Mouse (Mus musculus): ENCODE data around the gene Gm43191. TPM values are rescaled to one million over a fixed set of nuclear protein-coding genes. Genes with fewer than 3 reads are reported as not detected.

The Gm43191 gene
- polyA plus RNA-seq, 1 experiment: not detected

GRCm38 (mm10) chr3:116640024-116640423 is 41.0 kb downstream of the Gm43191 start:
- no peak for DNase-seq
- no peaks in the 10 kb centered on the region for H3K4me1 ChIP-seq (ENCODE audit: control insufficient read depth, insufficient read depth, low read length)

DNA sequence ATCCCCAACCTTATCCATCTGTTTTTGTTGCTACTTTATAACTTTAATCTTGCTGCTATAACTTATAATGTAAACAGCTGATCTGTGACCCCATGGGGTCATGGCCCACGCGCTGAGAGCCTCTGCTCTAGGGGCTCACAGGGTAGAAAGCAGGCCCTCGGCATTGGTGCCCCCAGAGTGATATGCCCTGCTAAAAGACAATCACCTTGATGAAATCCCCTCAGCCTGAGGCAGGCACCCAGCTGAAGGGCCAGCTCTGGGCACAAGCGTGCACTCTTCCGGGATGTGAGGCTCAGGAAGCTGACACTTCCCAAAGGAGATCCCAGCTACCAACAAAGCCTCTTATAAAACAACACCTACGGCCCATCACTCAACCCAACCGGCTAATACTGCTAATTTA is 42.5 kb downstream of the Gm43191 start:
- no peak for TF ChIP-seq POLR2A (IDR thresholded peaks at IDR 0.05; ENCODE audit: low read depth, low read length)
- TF ChIP-seq CTCF (conservative IDR thresholded peaks at IDR 0.05; ENCODE audit: insufficient read depth, insufficient read length, low read depth, low read length): no peak

More at GRCm38 (mm10) chr3:116640024-116640423, 41.0 kb downstream of the Gm43191 start:
- Histone ChIP-seq H3K27ac (ENCODE audit: insufficient read depth, low read depth, low read length) (no peak overlapping the region), H3K27me3 (replicated peaks; ENCODE audit: control insufficient read depth, insufficient read depth, low read length) (no peaks in the 10 kb centered on the region), H3K36me3 (ENCODE audit: control insufficient read depth, insufficient read depth, low read length) (peaks cover 8% of the 10 kb centered on the region), H3K4me3 (ENCODE audit: insufficient read depth, low read depth, low read length) (no peak overlapping the region)
- WGBS: 82% methylated on average over 1 of the region's 1 CpGs
- TF ChIP-seq CTCF (conservative IDR thresholded peaks at IDR 0.05; ENCODE audit: insufficient read depth, insufficient read length, low read depth, low read length) (no peak), POLR2A (IDR thresholded peaks at IDR 0.05; ENCODE audit: low read depth, low read length) (no peak)

DNA sequence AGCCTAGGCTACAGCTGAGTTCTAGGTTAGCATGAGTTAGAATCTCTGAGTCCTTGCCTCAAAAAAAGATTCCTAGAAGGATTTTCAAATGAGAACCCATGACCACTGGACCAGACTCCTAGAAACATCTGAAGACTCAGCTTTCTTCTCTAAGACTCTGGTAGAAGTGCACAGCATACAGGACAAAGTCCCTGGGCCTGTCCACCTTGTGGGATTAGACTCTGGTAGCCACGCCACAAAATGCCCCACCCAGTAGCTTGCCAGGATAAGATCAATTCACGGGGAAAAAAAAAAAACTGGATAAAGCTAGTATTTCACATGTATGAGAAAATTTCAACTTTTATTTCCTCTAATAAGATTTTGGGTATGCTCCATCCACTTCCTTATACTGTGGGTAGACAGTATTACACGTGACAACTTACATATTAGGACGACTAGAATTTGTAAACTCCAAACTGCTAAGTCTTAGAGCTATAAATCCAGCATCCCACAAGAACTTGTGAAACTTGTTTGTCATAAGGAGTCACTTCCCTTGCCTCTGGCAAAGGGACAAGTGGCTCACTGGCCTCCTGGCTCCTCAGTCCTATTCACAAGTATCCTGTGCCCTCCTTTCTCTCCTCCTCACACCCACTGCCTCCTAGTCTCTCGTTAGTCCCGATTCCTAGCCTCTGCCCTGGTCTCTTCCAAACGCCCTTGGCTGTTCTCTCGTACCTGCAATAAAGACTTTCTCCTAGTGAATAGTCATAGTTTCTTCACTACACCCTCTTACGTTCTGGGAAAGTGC is 43.2 kb downstream of the Gm43191 start:
- no peak overlapping the region for H3K27ac ChIP-seq (ENCODE audit: insufficient read depth, low read depth, low read length)

More for the DNA sequence above, 42.5 kb downstream of the Gm43191 start:
- Histone ChIP-seq H3K27ac (ENCODE audit: insufficient read depth, low read depth, low read length) (no peak overlapping the region), H3K4me1 (ENCODE audit: control insufficient read depth, insufficient read depth, low read length) (no peaks in the 10 kb centered on the region), H3K27me3 (replicated peaks; ENCODE audit: control insufficient read depth, insufficient read depth, low read length) (no peaks in the 10 kb centered on the region), H3K4me3 (ENCODE audit: insufficient read depth, low read depth, low read length) (no peak overlapping the region), H3K36me3 (ENCODE audit: control insufficient read depth, insufficient read depth, low read length) (peaks cover 7% of the 10 kb centered on the region)
- 68% methylated on average over 7 of the region's 7 CpGs for WGBS
- no peak for DNase-seq

DNA sequence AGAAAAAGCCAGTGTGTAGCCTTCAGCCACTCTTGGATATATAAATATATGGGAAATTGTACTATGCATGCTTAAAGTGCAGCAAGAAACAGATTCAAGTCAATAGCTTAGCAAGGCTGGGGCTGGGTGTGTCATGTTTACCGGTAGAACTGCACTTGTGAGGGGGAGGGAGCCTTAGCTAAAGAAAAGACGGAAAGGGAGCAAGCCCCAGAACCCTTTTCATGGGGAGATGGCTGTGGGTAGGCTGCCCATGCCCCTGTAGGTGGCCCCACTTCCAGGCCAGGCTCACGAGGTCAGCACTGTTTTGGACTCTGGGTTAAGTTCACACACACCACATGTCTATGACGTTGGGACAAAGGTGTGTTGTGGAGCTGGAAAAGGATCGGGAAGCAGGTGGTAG is 45.3 kb downstream of the Gm43191 start:
- Histone ChIP-seq H3K27ac (ENCODE audit: insufficient read depth, low read depth, low read length) (no peak overlapping the region), H3K27me3 (replicated peaks; ENCODE audit: control insufficient read depth, insufficient read depth, low read length) (no peaks in the 10 kb centered on the region), H3K36me3 (ENCODE audit: control insufficient read depth, insufficient read depth, low read length) (peaks cover 7% of the 10 kb centered on the region), H3K4me3 (ENCODE audit: insufficient read depth, low read depth, low read length) (no peak overlapping the region), H3K4me1 (ENCODE audit: control insufficient read depth, insufficient read depth, low read length) (no peaks in the 10 kb centered on the region)
- WGBS: 64% methylated on average over 5 of the region's 5 CpGs
- DNase-seq: no peak
- TF ChIP-seq POLR2A (IDR thresholded peaks at IDR 0.05; ENCODE audit: low read depth, low read length) (no peak), CTCF (conservative IDR thresholded peaks at IDR 0.05; ENCODE audit: insufficient read depth, insufficient read length, low read depth, low read length) (no peak)

More for the DNA sequence above, 43.2 kb downstream of the Gm43191 start:
- TF ChIP-seq CTCF (conservative IDR thresholded peaks at IDR 0.05; ENCODE audit: insufficient read depth, insufficient read length, low read depth, low read length) (no peak), POLR2A (IDR thresholded peaks at IDR 0.05; ENCODE audit: low read depth, low read length) (no peak)
- H3K27me3 ChIP-seq (replicated peaks; ENCODE audit: control insufficient read depth, insufficient read depth, low read length): no peaks in the 10 kb centered on the region
- no peaks in the 10 kb centered on the region for H3K4me1 ChIP-seq (ENCODE audit: control insufficient read depth, insufficient read depth, low read length)
- WGBS: 74% methylated on average over 9 of the region's 9 CpGs
- peaks cover 8% of the 10 kb centered on the region for H3K36me3 ChIP-seq (ENCODE audit: control insufficient read depth, insufficient read depth, low read length)
- no peak overlapping the region for H3K4me3 ChIP-seq (ENCODE audit: insufficient read depth, low read depth, low read length)
- DNase-seq: peak; percentile 19

GRCm38 (mm10) chr3:116634853-116635252 is 46.2 kb downstream of the Gm43191 start:
- H3K27ac ChIP-seq (ENCODE audit: insufficient read depth, low read depth, low read length): no peak overlapping the region
- WGBS: 86% methylated on average over 8 of the region's 8 CpGs

GRCm38 (mm10) chr3:116634091-116634490 is 47.0 kb downstream of the Gm43191 start:
- H3K36me3 ChIP-seq (ENCODE audit: control insufficient read depth, insufficient read depth, low read length): peaks cover 5% of the 10 kb centered on the region; the same call in 1 of the 2 replicates
- no peak for DNase-seq

More at GRCm38 (mm10) chr3:116634853-116635252, 46.2 kb downstream of the Gm43191 start:
- DNase-seq: no peak
- H3K27me3 ChIP-seq (replicated peaks; ENCODE audit: control insufficient read depth, insufficient read depth, low read length): no peaks in the 10 kb centered on the region
- no peaks in the 10 kb centered on the region for H3K4me1 ChIP-seq (ENCODE audit: control insufficient read depth, insufficient read depth, low read length)
- H3K36me3 ChIP-seq (ENCODE audit: control insufficient read depth, insufficient read depth, low read length): peaks cover 5% of the 10 kb centered on the region; the same call in 1 of the 2 replicates
- no peak overlapping the region for H3K4me3 ChIP-seq (ENCODE audit: insufficient read depth, low read depth, low read length)
- TF ChIP-seq CTCF (conservative IDR thresholded peaks at IDR 0.05; ENCODE audit: insufficient read depth, insufficient read length, low read depth, low read length): no peak
- no peak for TF ChIP-seq POLR2A (IDR thresholded peaks at IDR 0.05; ENCODE audit: low read depth, low read length)

DNA sequence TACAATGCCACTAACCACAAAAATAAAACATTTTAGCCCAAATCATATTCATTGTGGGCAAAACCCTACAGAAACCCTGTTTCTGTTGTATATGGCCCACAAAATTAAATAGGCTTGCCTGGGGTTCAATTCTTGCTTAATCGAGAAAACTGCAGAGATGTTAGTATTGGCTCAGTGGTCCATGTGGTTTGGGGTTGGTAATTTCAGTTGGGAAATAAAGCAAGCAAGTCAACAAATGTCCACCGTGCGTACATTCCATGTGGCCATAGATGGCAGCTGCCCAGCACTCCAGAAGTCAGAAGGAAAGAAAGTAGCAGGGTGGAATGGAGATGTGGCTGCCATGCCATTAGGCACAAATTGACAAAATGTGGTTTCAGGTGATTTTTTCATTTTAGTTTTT is 48.1 kb downstream of the Gm43191 start:
- no peak for TF ChIP-seq CTCF (conservative IDR thresholded peaks at IDR 0.05; ENCODE audit: insufficient read depth, insufficient read length, low read depth, low read length)
- no peak for TF ChIP-seq POLR2A (IDR thresholded peaks at IDR 0.05; ENCODE audit: low read depth, low read length)
- peaks cover 5% of the 10 kb centered on the region; the same call in 1 of the 2 replicates for H3K36me3 ChIP-seq (ENCODE audit: control insufficient read depth, insufficient read depth, low read length)
- DNase-seq: no peak
- no peak overlapping the region for H3K27ac ChIP-seq (ENCODE audit: insufficient read depth, low read depth, low read length)
- H3K27me3 ChIP-seq (replicated peaks; ENCODE audit: control insufficient read depth, insufficient read depth, low read length): no peaks in the 10 kb centered on the region
- no peak overlapping the region for H3K4me3 ChIP-seq (ENCODE audit: insufficient read depth, low read depth, low read length)
- WGBS: 81% methylated on average over 3 of the region's 3 CpGs
- no peaks in the 10 kb centered on the region for H3K4me1 ChIP-seq (ENCODE audit: control insufficient read depth, insufficient read depth, low read length)

More at GRCm38 (mm10) chr3:116634091-116634490, 47.0 kb downstream of the Gm43191 start:
- no peak for TF ChIP-seq POLR2A (IDR thresholded peaks at IDR 0.05; ENCODE audit: low read depth, low read length)
- TF ChIP-seq CTCF (conservative IDR thresholded peaks at IDR 0.05; ENCODE audit: insufficient read depth, insufficient read length, low read depth, low read length): no peak
- Histone ChIP-seq H3K4me3 (ENCODE audit: insufficient read depth, low read depth, low read length) (no peak overlapping the region), H3K4me1 (ENCODE audit: control insufficient read depth, insufficient read depth, low read length) (no peaks in the 10 kb centered on the region), H3K27ac (ENCODE audit: insufficient read depth, low read depth, low read length) (no peak overlapping the region), H3K27me3 (replicated peaks; ENCODE audit: control insufficient read depth, insufficient read depth, low read length) (no peaks in the 10 kb centered on the region)
- 80% methylated on average over 3 of the region's 3 CpGs for WGBS
